Mouse (Mus musculus): Measurements from ENCODE around the gene Alpl.

The Alpl gene

GRCm38 (mm10) chr4:137737760-137738159 lies 58.4 kb downstream of the Alpl start:
- DNase-seq (ENCODE audit: low read depth, low spot score): no peak

GRCm38 (mm10) chr4:137736220-137736701 lies 59.9 kb downstream of the Alpl start:
- no peak for DNase-seq (ENCODE audit: low read depth, low spot score)

- DNase-seq (ENCODE audit: low read depth, low spot score): no peak
Observed at GRCm38 (mm10) chr4:137733459-137733858, 62.7 kb downstream of the Alpl start.

GRCm38 (mm10) chr4:137732962-137733361 lies 63.2 kb downstream of the Alpl start:
- DNase-seq (ENCODE audit: low read depth, low spot score): no peak

GRCm38 (mm10) chr4:137732361-137732760 lies 63.8 kb downstream of the Alpl start:
- no peak for DNase-seq (ENCODE audit: low read depth, low spot score)

- DNase-seq (ENCODE audit: low read depth, low spot score): no peak
Observed at GRCm38 (mm10) chr4:137731891-137732290, 64.3 kb downstream of the Alpl start.

GRCm38 (mm10) chr4:137730757-137731156 lies 65.4 kb downstream of the Alpl start:
- DNase-seq (ENCODE audit: low read depth, low spot score): no peak

- peak; percentile 56 for DNase-seq (ENCODE audit: low read depth, low spot score)
Observed at GRCm38 (mm10) chr4:137730134-137730533, 66.0 kb downstream of the Alpl start.

- no peak for DNase-seq (ENCODE audit: low read depth, low spot score)
Observed at GRCm38 (mm10) chr4:137729155-137729855, 66.9 kb downstream of the Alpl start.

GRCm38 (mm10) chr4:137728399-137729154 lies 67.6 kb downstream of the Alpl start:
- peak; percentile 20 for DNase-seq (ENCODE audit: low read depth, low spot score)

- DNase-seq (ENCODE audit: low read depth, low spot score): peak; percentile 30
Observed at GRCm38 (mm10) chr4:137727506-137728187, 68.5 kb downstream of the Alpl start.

- no peak for DNase-seq (ENCODE audit: low read depth, low spot score)
Observed at GRCm38 (mm10) chr4:137726739-137727505, 69.3 kb downstream of the Alpl start.

- DNase-seq (ENCODE audit: low read depth, low spot score): no peak
Observed at GRCm38 (mm10) chr4:137725541-137726145, 70.5 kb downstream of the Alpl start.

- DNase-seq (ENCODE audit: low read depth, low spot score): peak; percentile 66
Observed at GRCm38 (mm10) chr4:137724766-137725165, 71.4 kb downstream of the Alpl start.

- DNase-seq (ENCODE audit: low read depth, low spot score): peak; percentile 32
Observed at GRCm38 (mm10) chr4:137724212-137724611, 72.0 kb downstream of the Alpl start.

- no peak for DNase-seq (ENCODE audit: low read depth, low spot score)
Observed at GRCm38 (mm10) chr4:137723527-137723926, 72.7 kb downstream of the Alpl start.

GRCm38 (mm10) chr4:137722692-137723427 lies 73.3 kb downstream of the Alpl start:
- peak; percentile 62 for DNase-seq (ENCODE audit: low read depth, low spot score)

GRCm38 (mm10) chr4:137722230-137722629 lies 74.0 kb downstream of the Alpl start:
- DNase-seq (ENCODE audit: low read depth, low spot score): no peak

- DNase-seq (ENCODE audit: low read depth, low spot score): no peak
Observed at GRCm38 (mm10) chr4:137721563-137721962, 74.6 kb downstream of the Alpl start.

- DNase-seq (ENCODE audit: low read depth, low spot score): no peak
Observed at GRCm38 (mm10) chr4:137719378-137720077, 76.7 kb downstream of the Alpl start.
